Mouse (Mus musculus) B cell, adult 67 days (primary cell): ENCODE measurements around the gene Zic1. TPM values are rescaled to one million over a fixed set of nuclear protein-coding genes. Genes with fewer than 3 reads are reported as not detected.

Experiments
- total RNA-seq, 2 experiments: library from RNA; stranded (reverse); gene quantifications; 4 replicates each; pipeline ENCODE4 v1.2.4; 2023

The Zic1 gene
- total RNA-seq = not detected

DNA sequence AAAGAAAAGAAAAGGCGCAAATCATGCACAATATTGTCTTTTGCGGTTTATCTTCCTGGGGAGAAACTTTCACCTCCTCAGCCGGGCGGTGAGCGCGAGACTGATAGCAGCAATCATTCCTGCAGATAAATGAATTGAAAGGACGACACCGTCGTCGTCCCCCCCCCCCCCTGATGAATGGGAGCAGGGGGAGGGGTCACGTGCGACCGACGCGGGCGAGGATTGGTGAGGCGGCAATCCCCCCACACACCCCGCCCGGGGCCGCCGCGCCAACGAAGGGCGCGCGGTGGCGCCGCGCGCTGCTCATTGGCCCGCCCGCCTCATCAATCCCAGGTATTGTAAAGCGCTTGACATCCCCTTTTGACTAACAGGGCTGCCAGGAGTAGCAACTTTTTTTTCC is at the start of gene Zic1:
Gene Zic1 (minus strand): TSS at position 147 of the 400 bp plus-strand sequence.

DNA sequence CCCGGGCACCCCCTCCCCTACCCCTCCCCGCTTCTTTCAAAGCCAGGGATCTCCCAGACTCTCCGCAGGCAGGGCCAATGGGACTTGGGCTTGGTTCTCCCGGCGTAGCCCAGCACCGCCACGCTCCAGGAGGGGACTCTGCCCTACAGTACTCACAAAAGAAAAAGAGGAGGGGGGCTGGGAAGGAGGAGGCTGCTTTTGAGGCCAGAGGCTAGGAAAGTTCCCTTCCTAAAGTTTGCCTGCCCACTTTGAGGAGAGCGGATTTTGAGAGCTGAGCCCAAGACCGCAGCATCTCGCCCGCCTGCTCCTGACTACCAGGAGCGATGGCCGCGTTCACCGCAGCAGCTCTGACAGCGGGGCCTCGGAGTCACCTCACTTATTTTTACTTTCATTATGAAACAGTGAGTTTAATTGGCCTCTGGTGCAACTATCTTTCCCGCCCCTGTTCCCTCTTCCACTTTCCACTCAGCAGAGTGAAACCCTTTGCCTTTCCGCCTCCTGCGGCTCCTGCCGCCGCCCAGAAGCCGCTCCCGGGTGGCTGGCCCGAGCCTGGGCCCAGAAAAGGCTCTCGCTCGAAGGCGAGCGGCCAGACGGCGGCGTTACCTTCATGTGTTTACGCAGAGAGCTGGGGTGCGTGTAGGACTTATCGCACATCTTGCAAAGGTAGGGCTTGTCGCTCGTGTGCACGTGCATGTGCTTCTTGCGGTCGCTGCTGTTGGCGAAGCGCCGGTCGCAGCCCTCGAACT is 3.6 kb downstream of the Zic1 start, which contains the start of gene Zic4:
Gene Zic4 (plus strand): TSS at position 558 of the 746 bp plus-strand sequence.

Other genes with a start within 250 kb of the Zic1 start
- gene Zic4, start 3.4 kb downstream of the Zic1 start, total RNA-seq = not detected